Mouse (Mus musculus) gastrocnemius, postnatal 14 days (tissue): ENCODE results near the gene Setd3. TPM values are rescaled to one million over a fixed set of nuclear protein-coding genes. Genes with fewer than 3 reads are reported as not detected.
A peak's percentile ranks its signal among the peaks of the same experiment; 100 is the strongest.

Experiments
- DNase-seq: peaks from one replicate; pipeline ENCODE4 v3.0.0; 2021; ENCODE audit warnings: mixed read lengths
- intact Hi-C: fragments of 180-260 bp; cut with DNase I; formaldehyde crosslinking; loops from one replicate; pipeline ENCODE4 v1.15.1; 2025; ENCODE audit warnings: low total_unique reads
- long read RNA-seq, 2 experiments: library from polyadenylated mRNA; stranded (forward); transcript quantifications; one replicate each; pipeline ENCODE4 v2.0.0; 2021
- total RNA-seq, 2 experiments: library from RNA; stranded (reverse); gene quantifications; 2 replicates each; pipeline ENCODE4 v1.2.3; 2021

The Setd3 gene
- total RNA-seq: 10 to 100 TPM; 69.6 to 75.0 TPM
- long read RNA-seq, experiment 1, transcript Setd3-201 (13 exons, 2,755 nt): major isoform, 80 of 107 reads
- long read RNA-seq, experiment 1, partial matches to known transcripts: 6 of 107 reads
- long read RNA-seq, experiment 1, other reads (novel, unspliced or antisense): 21 of 107 reads
- long read RNA-seq, experiment 2, transcript Setd3-201 (13 exons, 2,755 nt): major isoform, 98 of 131 reads
- long read RNA-seq, experiment 2, partial matches to known transcripts: 4 of 131 reads
- long read RNA-seq, experiment 2, other reads (novel, unspliced or antisense): 28 of 131 reads

DNA sequence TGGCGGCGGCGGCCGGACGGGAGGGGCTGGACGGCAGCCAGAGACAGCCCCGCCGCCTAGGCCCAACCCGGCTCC, at the start of gene Setd3:
TSS of gene Setd3 (minus strand) at position 69 of the 75 bp plus-strand sequence.
- no peak for DNase-seq
- intact Hi-C loops: no loop called here

DNA sequence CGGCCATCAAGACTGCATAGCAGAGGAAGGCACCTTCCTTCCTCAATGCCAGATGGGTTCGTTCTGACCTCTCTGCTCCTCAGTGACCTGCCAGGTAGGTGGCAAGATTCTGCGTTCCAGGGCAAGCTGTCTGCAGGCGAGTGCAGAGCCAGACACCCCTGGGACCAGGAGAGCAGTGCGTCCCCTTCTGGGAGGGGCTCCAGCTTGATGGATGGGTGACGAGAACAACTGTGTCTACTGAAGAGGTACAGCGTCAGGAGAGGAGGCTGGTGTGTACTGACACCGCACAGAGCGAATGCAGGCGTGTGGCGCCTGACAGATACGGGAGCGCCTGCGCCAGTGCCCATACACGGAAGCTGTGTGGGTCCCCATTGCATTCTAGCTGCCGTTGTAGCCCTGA, 48.4 kb upstream of the Setd3 start:
- DNase-seq: no peak

DNA sequence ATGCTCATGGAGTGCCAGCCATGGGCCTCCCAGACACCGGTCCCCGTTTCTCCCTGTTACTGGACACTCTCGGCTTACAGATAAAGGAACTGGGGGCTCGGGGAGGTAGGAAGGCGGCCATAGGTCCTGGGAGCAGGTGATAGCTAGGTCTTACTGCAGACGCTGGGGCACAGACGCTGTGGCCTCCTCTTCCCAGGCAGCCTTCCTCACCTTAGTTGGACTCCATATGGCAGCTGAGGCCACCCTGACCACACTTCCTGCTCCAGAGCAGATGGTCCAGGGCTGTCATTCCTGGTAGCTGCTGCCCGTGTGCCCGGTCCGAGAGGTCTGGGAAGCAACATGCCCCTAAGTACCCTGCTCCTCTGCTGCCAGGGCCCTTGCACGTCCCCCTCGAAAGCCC, 47.8 kb upstream of the Setd3 start:
- DNase-seq: no peak
- intact Hi-C loops: no loop called here

More for the DNA sequence above, 48.4 kb upstream of the Setd3 start:
- intact Hi-C loops: no loop called here

DNA sequence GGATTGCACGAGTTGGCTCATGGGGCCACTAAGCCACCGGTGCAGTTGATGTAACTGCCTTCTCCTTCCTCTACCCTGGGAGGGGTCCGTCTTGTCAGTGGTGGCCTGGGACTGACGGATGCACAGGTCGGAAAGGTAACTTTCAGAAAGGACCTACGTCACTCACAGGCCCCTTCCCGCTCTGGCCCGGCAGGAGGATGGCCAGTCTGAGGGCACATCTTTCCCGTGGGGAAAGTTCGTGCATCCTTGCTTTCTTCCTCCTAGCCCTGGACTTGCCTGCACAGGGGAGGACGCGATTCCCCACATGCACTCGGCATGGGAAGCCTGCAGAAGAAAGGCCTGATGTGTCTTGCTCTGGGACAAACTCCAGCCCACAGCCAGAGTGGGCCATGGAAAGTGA, 47.1 kb upstream of the Setd3 start:
- DNase-seq: no peak
- intact Hi-C loops: no loop called here

DNA sequence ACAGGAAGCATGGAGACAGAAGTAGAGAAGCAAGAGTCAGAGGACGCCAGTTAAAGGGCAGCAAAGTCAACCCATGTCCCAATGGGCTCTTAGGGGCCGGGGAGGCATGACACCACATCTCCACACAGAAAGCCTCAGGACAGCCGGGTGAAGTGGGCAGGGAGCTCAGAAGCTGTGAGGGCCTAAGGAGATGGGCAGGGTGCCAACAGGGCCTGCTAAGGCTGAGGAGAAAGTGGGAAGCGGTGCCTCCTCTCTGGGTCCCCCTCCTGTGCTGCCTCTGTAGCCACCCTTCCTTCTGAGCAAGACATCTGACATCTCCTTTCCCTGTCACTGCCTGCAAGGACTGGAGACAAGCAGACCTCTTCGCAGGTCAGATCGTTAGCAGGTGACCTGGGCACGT, 46.7 kb upstream of the Setd3 start:
- intact Hi-C loops: loop anchor here (1.0 kb wide), 1 partner anchor 83 kb away; no protein-coding TSS in a partner anchor
- no peak for DNase-seq

DNA sequence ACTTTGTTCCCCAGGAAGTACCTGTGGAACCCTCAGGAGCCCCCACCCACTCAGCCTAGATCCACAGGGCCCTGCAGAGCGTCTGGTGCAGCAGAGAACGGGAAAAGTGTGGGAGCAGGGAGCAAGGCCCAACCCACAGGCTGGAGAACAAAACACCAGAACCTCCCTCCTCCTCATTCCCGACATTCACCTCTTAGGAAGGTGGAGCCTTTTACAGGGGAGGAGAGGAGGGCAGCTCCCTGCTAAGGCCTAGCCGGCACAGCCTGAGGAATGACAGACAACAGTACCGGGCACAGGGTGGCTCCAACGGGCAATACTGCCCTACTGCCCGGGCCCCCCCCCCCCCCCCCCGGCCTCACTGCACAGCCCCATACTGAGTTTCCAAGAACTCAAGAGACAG, 44.2 kb upstream of the Setd3 start:
- intact Hi-C loops: no loop called here
- no peak for DNase-seq

DNA sequence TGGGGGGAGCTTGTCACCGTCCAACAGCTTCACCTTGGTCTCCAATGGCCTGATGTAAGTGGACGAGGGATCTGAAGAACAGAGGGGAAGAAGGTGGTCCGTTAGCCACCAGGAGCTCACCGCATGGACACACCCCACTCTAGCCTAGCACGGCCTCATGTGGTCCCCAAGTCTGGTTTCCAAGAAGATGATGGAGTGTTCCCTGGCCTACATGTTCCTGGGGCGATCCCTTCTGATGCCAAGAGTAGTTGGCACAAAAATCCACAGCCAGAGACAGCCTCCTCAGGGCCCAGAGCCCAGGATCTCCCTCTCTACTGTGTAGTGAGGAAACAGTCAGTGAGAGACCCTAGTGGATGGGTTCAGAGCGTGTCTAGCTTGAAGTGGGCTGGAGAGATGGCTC, 42.6 kb upstream of the Setd3 start:
- no peak for DNase-seq
- intact Hi-C loops: no loop called here

DNA sequence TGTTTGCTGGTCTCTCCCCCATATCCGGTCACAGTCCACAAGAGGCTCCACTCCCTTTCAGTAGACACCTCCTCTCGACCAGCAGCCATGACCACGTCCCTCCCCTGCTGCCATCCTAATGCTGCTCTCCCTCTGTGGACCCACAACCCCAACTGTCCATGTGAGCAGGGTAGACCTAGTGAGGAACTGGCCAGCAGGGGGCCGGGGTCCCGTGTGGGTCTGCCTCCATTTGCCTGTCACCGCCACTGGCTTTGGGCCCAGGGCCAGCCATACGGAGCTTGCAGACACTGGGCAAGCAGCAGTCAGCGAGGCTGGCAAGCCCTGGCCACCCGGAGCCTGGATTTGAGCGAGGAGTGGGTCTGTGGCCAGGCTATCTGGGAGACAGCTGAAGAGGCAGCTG, 42.1 kb upstream of the Setd3 start:
- intact Hi-C loops: no loop called here
- DNase-seq: no peak

DNA sequence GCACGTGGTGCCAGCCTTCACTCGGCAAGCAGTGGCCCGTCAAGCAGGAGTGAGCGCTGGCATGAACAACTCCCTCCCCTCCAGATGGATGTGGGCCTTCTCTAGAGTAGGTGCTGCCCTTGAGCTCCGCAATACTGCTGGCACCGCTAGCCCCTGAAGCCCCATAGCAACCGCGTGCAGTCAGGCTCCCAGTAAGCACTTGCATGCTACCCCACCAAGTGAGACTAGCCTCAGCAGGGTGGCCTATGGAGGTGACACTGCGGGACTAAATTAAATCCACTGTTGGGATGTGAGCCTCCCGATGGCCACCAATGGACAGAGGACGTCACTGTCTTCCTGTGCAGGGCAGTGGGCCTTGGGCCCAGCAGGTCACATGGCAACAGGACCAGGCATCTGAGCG, 41.5 kb upstream of the Setd3 start:
- intact Hi-C loops: no loop called here
- no peak for DNase-seq

DNA sequence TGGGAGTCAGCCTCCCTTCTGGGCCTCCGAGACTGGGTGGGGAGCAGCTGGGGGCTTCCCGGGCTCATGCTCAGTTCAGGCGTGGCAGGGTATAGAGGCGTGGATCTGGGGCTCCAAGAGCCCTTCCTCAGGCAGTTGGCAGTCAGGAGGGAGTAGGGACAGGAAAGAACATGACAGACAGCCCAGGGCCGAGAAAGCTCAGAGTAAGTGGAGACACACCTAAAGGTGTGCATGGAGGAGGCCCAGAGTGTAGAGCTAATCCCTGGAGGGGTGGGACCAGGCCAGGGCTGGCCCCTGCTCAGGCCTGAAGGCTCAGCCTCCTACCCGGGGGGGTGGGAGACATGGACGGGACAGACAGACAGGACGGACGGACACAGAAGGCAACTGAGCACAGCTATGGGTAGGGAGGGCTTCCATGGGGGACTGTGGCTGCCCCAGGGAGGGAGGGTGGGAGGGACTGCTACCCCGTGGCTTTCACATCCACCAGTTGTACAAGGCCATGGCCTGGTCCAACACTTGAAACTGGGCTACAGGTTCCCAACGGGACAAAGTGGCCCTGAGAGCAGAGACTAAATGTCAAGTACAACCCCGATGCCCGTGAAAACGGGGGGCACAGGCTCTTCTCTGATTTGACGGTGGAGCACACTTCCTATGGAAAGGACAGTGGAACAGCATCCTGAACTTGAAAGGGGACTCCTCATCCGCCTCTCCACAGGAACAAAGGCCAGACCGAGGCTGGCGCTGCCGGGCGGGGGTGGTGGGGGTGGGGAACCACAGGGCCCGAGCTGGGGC, 40.9 kb upstream of the Setd3 start:
- intact Hi-C loops: loop anchor here (10.0 kb wide), 1 partner anchor 275 kb away; no protein-coding TSS in a partner anchor
- DNase-seq: no peak

DNA sequence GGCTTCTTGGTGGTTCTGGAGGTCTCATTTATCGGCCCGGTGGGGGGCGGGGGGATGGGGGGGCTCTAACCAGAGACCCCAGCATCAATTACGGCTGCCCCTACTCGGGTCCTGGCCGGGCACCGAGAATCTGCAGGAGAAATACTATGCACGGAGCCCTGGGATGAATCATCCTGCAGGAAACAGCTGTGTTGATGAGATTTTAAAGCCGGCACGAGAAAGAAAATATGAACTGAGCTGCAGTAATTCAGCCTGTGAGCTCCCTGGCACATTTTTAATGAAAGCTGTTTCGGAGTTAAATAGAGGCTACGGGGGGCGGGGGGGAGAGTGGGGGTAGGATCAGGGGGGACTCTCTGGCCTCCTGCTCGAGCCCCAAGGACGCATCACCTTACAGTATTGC, 40.0 kb upstream of the Setd3 start:
- intact Hi-C loops: loop anchor here (10.0 kb wide), 1 partner anchor 276 kb away; no protein-coding TSS in a partner anchor
- DNase-seq: no peak

DNA sequence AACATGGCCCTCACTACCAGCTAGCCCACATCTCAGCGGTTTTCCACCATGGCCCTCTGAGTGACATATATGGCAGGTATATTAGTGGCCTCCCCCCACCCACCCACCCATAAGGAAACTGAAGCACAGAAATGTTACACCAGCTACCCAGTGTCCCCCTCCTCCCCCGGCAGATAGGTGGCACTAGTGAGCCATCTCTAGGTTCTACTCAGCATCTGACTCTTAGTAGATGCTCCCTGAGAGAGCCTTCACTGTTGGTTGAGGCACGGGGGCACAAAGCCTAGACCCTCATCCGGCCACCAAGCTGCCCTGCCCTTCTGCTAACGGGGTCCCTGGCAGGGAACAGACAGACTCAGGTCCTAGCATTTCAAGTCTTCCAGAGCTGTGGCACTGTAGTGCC, 38.5 kb upstream of the Setd3 start:
- peak; percentile 54 for DNase-seq
- intact Hi-C loops: loop anchor here (10.0 kb wide), 1 partner anchor 277 kb away; no protein-coding TSS in a partner anchor

DNA sequence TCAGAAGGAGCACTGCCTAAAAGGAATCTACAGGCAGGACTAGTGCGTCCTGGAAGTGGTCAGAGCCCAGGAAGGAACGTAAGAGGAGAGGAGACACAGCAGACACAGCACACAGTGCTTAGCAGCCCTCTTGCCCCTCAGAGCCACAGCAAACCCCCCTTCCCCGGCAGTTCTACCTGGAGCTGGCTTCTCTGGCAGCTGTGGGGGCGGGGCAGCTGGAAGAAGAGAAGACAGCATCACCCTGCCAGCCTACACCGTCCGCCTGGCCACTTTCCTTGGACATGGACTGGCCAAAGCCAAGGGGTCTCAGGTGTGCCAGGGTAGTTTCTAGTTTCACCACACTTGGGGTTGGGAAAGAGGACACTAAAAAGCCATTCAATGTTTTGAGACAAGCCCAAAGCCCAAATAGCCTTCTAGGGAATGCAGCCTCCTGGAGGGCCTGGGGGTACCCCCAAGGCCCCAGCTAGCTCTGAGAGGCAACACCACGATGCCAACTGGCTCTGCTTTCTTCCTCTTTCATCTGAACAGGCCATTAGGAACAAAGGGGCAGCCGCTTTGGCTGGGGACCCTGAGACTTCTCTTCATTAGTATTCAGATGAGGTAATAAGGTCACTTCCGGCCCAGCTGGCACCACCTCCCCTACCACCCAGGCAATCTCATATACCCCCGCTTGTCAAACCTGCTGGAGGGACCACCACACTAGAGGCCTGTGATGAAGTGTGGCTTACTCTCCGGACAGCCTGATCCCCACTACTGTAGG, 37.7 kb upstream of the Setd3 start:
- intact Hi-C loops: loop anchor here (10.0 kb wide), 1 partner anchor 278 kb away; no protein-coding TSS in a partner anchor

DNA sequence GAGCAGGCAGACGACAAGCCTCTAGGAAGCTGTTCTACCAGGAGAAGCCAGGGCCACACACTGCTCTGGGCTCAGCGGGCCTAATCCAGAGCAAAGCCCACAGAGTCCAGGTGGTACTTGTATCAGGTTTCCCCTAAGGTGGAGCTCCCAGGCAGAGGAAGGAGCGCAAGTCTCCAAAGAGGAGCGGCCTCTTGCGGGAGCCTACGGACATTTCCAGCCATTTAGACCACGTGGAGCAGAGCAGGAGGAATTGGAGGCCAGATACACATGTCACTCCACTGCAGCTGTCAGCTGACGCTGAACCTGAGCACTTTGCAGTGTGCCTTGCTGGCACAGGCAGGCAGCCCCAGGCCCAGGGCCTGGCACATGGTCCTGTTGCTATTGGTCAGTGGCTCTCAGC, 36.0 kb upstream of the Setd3 start:
- no peak for DNase-seq
- intact Hi-C loops: loop anchor here (10.0 kb wide), 1 partner anchor 280 kb away; no protein-coding TSS in a partner anchor

More for the DNA sequence above, 37.7 kb upstream of the Setd3 start:
- no peak for DNase-seq

DNA sequence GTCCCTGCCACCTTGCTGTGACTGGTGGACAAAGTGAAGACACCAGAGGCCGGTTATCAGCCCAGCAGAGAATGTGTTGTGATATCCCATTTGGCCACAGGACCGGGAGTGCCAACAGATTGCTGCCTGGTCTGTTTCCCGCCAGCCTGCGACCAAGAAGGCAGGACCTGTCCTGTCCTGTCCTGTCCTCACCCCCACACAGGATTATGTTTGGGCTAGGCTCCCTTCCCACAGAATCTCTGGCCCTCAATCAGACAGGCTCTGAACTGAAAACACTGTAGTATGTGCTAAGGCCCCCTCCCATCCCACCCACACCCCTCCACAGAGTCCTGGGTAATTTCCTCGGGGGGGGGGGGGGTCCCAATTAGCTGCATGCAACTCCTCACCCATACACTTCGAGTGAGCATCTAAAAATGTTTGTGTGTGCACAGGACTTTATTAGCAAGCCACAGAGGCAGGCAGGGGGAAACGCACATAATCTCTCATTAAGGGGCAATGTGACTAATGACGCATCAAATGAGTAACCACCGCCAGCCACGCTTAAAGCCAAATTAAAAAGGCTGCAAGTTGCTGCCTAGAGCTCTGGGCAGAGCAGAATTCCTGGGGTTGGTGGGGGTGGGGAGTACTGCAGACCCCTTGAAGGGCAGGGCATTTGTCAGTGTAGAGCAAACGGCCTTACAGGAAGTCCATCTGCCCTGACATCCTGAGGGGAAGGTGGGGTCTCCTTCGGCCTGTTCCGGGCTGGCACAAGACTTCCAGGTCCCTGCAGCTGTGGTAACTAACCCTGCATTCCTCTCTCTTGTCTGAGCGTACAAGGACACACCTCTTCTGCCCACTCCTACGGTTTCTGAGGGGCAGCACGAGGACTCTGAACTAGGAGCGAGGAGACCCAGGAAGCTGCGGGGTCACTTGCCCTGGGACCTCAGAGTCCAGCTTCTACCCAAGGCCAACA, 34.3 kb upstream of the Setd3 start:
- intact Hi-C loops: loop anchor here (10.0 kb wide), 1 partner anchor 281 kb away; no protein-coding TSS in a partner anchor
- DNase-seq: no peak

DNA sequence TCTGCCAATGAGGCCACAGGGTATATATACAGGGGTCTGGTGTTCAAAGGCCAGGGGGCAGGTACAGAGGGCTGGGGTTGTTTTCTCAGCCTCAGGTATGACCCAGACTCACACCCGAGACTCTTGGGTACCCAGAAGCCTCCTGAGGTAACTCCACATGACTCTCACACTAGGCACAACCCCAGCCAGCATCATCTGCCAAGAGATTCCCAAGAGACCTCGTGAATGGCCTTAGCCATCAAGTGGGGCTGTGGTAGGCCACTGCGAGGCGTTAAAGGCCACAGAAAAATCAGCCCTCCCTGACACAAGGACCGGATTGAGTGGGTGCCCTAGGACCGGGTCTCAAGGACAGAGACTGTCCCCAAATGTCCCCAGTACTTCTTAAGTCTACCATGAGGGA, 33.4 kb upstream of the Setd3 start:
- intact Hi-C loops: loop anchor here (10.0 kb wide), 1 partner anchor 282 kb away; no protein-coding TSS in a partner anchor
- DNase-seq: no peak

DNA sequence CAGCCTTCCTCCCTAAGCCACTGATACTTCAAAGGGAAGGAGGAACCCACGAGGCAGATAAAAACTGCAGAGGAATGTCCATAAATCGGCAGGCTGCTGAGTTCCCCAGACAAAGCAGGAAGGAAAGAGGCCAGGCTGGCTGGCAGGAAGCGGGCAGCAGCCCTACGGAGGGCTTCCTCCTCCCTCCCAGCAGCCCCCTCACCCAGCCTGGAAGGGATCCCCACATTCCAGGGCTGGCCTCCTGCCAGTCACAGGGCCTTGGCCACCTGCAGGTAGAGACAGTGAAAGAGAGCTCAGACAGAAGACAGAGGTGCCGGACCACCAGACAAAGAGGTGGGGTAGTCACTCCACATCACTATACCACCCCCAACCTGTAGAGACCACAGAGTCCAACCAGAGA, 33.0 kb upstream of the Setd3 start:
- no peak for DNase-seq
- intact Hi-C loops: loop anchor here (10.0 kb wide), 1 partner anchor 283 kb away; no protein-coding TSS in a partner anchor

DNA sequence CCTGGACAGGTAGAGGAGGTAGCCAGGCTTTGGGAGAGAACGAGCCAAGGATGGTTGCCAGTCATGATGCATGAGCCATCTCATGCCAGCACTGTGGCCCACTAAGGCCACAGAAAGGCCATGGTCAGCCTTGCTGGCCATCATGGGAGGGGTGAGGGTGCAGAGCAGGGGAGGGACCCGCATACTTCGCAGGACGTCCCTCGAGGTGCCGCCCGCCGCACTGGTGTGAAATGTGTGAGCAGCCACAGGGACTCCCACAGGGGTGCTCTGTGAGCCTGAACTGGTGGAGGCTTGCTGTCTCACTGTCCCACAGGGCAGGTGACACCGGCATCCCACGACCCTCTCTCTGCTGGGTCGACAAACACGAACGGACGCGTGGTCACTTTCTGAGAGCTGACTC, 31.5 kb upstream of the Setd3 start:
- intact Hi-C loops: loop anchor here (2.0 to 10.0 kb wide), 2 partner anchors 78 to 284 kb away; no protein-coding TSS in a partner anchor
- DNase-seq: no peak

DNA sequence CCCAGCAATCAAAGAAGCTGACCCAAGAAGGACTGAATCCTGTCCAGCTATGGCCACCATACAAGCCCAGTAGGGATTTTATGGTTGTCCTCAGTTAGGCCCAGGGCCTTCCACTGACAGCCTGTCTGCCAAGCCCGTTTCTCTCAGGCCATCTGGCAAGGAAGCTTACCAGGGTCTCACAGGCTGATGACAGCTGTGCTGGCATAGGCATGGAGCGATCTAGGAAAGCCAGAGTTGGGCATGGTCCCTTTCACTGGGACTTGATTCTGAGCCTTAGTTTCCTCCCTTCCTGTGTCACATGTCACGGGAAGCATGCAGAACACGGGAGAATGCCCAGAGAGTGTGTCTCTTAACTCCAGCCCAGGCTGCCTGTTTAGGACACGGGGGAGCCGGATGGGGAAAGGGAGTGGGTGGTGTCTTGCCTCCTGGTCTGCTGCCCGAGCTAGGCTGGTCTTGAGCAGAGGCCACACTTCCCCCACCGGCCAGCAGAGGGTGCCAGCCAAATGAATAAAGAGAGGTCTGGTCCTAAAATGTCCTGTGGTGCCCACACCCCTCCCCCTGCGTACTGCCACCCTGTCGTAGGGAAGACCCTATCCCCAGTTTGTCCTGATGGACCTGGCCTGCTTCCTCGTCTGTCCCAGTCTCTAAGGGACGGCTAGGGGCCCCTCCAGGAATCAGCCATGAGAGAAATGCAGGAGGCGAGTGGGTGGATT, 29.8 kb upstream of the Setd3 start:
- DNase-seq: peak; percentile 81
- intact Hi-C loops: loop anchor here (2.0 kb wide), 1 partner anchor 86 kb away; no protein-coding TSS in a partner anchor
